Mouse (Mus musculus) forebrain, embryonic 10.5 days (tissue): Measurements from ENCODE around the gene Srrm2. TPM values are rescaled to one million over a fixed set of nuclear protein-coding genes. Genes with fewer than 3 reads are reported as not detected.

ENCODE experiments used
- DNase-seq: peaks from one replicate; pipeline ENCODE4 v3.0.0-alpha.2; 2017; ENCODE audit warnings: low spot score; ENCODE audit errors: extremely low spot score
- H3K27ac ChIP-seq: fragments of 300-500 bp; sonication (generic); 2 replicates; pipeline ENCODE4 v1.5.1; 2016; ENCODE audit warnings: mild to moderate bottlenecking
- H3K27me3 ChIP-seq: fragments of 300-500 bp; sonication (generic); 2 replicates; pipeline ENCODE4 v1.6.1; 2016; ENCODE audit warnings: mild to moderate bottlenecking; ENCODE audit not compliant: poor library complexity, severe bottlenecking
- H3K36me3 ChIP-seq: fragments of 300-500 bp; sonication (generic); replicated peaks from 2 replicates; pipeline ENCODE4 v1.6.1; 2016; ENCODE audit warnings: mild to moderate bottlenecking, moderate library complexity
- H3K4me1 ChIP-seq: fragments of 300-500 bp; sonication (generic); 2 replicates; pipeline ENCODE4 v1.6.1; 2016
- H3K4me3 ChIP-seq: fragments of 300-500 bp; sonication (generic); 2 replicates; pipeline ENCODE4 v1.5.1; 2016; ENCODE audit warnings: mild to moderate bottlenecking, moderate library complexity
- H3K9me3 ChIP-seq: fragments of 300-500 bp; sonication (generic); 2 replicates; pipeline ENCODE4 v1.6.1; 2016; ENCODE audit warnings: mild to moderate bottlenecking, moderate library complexity
- WGBS: fragments of 180-500 bp; shearing (Covaris S2); methylation state at CpG from one replicate; pipeline ENCODE4 v1.1.7; 2016; 5-methylcytosine and 5-hydroxymethylcytosine counted together
- polyA plus RNA-seq: library from polyadenylated mRNA; unstranded; fragments of >200 nt; fragmentation: Nextera tagmentation; extraction: Ambion mirVana; gene quantifications from 2 replicates; pipeline ENCODE4 v1.2.1, GENCODE M21; 2016

Srrm2 gene
- polyA plus RNA-seq, 1 experiment from 2014 or later, result 518 TPM

- Histone ChIP-seq H3K4me1 (peaks cover 7% of the 10 kb centered on the region), H3K9me3 (no peaks in the 10 kb centered on the region), H3K36me3 (0 out of 2 replicates have a peak, but pooled peaks cover 4% of the 10 kb centered on the region), H3K4me3 (no peak overlapping the region), H3K27me3 (no peaks in the 10 kb centered on the region), H3K27ac (no peak overlapping the region)
- WGBS, result 70% methylated on average over 7 of the region's 7 CpGs
- DNase-seq, result no peak
Observed at GRCm38 (mm10) chr17:23797316-23797715, 7.0 kb downstream of the Srrm2 start.

- no peak for DNase-seq
- Histone ChIP-seq H3K4me1 (peaks cover 33% of the 10 kb centered on the region), H3K36me3 (peaks cover 6% of the 10 kb centered on the region), H3K9me3 (no peaks in the 10 kb centered on the region), H3K27me3 (no peaks in the 10 kb centered on the region), H3K27ac (no peak overlapping the region; the same call in 1 of the 2 replicates), H3K4me3 (no peak overlapping the region; the same call in 1 of the 2 replicates)
- WGBS, result 94% methylated on average over 10 of the region's 10 CpGs
Observed at GRCm38 (mm10) chr17:23801627-23802026, 11.3 kb downstream of the Srrm2 start.

GRCm38 (mm10) chr17:23802746-23803365, 12.5 kb downstream of the Srrm2 start:
- H3K9me3 ChIP-seq, result no peaks in the 10 kb centered on the region
- WGBS, result under 1% methylated on average over 60 of the region's 60 CpGs
- peak overlapping the region; percentile 99 for H3K4me3 ChIP-seq
- H3K27ac ChIP-seq, result peak overlapping the region; percentile 98
- peak; percentile 98 for DNase-seq
- no peaks in the 10 kb centered on the region for H3K27me3 ChIP-seq
- peaks cover 38% of the 10 kb centered on the region for H3K4me1 ChIP-seq
- H3K36me3 ChIP-seq, result peaks cover 15% of the 10 kb centered on the region

- H3K36me3 ChIP-seq, result peaks cover 21% of the 10 kb centered on the region
- peak overlapping the region; percentile 98 for H3K27ac ChIP-seq
- peak; percentile 85 for DNase-seq
- H3K27me3 ChIP-seq, result no peaks in the 10 kb centered on the region
- H3K4me3 ChIP-seq, result peak overlapping the region; percentile 99
- under 1% methylated on average over 82 of the region's 83 CpGs for WGBS
- H3K4me1 ChIP-seq, result peaks cover 38% of the 10 kb centered on the region
- no peaks in the 10 kb centered on the region for H3K9me3 ChIP-seq
Observed at GRCm38 (mm10) chr17:23803366-23804041, 13.2 kb downstream of the Srrm2 start.

GRCm38 (mm10) chr17:23804426-23805085, 14.2 kb downstream of the Srrm2 start:
- Histone ChIP-seq H3K27ac (peak overlapping the region; percentile 98), H3K9me3 (no peaks in the 10 kb centered on the region), H3K4me1 (peaks cover 38% of the 10 kb centered on the region), H3K27me3 (no peaks in the 10 kb centered on the region), H3K4me3 (peak overlapping the region; percentile 99), H3K36me3 (peaks cover 31% of the 10 kb centered on the region)
- DNase-seq, result no peak
- 15% methylated on average over 8 of the region's 8 CpGs for WGBS

GRCm38 (mm10) chr17:23806867-23807266, 16.5 kb downstream of the Srrm2 start:
- Histone ChIP-seq H3K27me3 (no peaks in the 10 kb centered on the region), H3K36me3 (peaks cover 54% of the 10 kb centered on the region), H3K9me3 (no peaks in the 10 kb centered on the region), H3K4me1 (peaks cover 34% of the 10 kb centered on the region), H3K27ac (no peak overlapping the region), H3K4me3 (peak overlapping the region; percentile 17)
- WGBS, result 91% methylated on average over 25 of the region's 25 CpGs
- no peak for DNase-seq

- Histone ChIP-seq H3K36me3 (peaks cover 65% of the 10 kb centered on the region), H3K4me1 (peaks cover 28% of the 10 kb centered on the region), H3K27ac (no peak overlapping the region), H3K27me3 (no peaks in the 10 kb centered on the region), H3K4me3 (no peak overlapping the region), H3K9me3 (no peaks in the 10 kb centered on the region)
- 92% methylated on average over 3 of the region's 3 CpGs for WGBS
- no peak for DNase-seq
Observed at GRCm38 (mm10) chr17:23807918-23808317, 17.6 kb downstream of the Srrm2 start.

GRCm38 (mm10) chr17:23815641-23816040, 25.3 kb downstream of the Srrm2 start:
- Histone ChIP-seq H3K27ac (no peak overlapping the region), H3K36me3 (peaks cover 100% of the 10 kb centered on the region), H3K4me1 (no peaks in the 10 kb centered on the region), H3K9me3 (peaks cover 59% of the 10 kb centered on the region), H3K27me3 (no peaks in the 10 kb centered on the region), H3K4me3 (no peak overlapping the region; the same call in 1 of the 2 replicates)
- WGBS, result 99% methylated on average over 16 of the region's 16 CpGs
- DNase-seq, result no peak

- no peak for DNase-seq
- 95% methylated on average over 8 of the region's 8 CpGs for WGBS
- Histone ChIP-seq H3K4me1 (no peaks in the 10 kb centered on the region), H3K4me3 (no peak overlapping the region), H3K9me3 (peaks cover 60% of the 10 kb centered on the region), H3K27me3 (no peaks in the 10 kb centered on the region), H3K36me3 (peaks cover 100% of the 10 kb centered on the region), H3K27ac (no peak overlapping the region)
Observed at GRCm38 (mm10) chr17:23818579-23818978, 28.2 kb downstream of the Srrm2 start.

GRCm38 (mm10) chr17:23819235-23819634, 28.9 kb downstream of the Srrm2 start:
- 98% methylated on average over 25 of the region's 25 CpGs for WGBS

GRCm38 (mm10) chr17:23820731-23821130, 30.4 kb downstream of the Srrm2 start:
- Histone ChIP-seq H3K4me3 (no peak overlapping the region), H3K27me3 (no peaks in the 10 kb centered on the region), H3K27ac (no peak overlapping the region), H3K9me3 (peaks cover 48% of the 10 kb centered on the region), H3K36me3 (peaks cover 100% of the 10 kb centered on the region), H3K4me1 (0 out of 2 replicates have a peak, but pooled peaks cover 3% of the 10 kb centered on the region)
- 97% methylated on average over 5 of the region's 5 CpGs for WGBS
- DNase-seq, result no peak

More at GRCm38 (mm10) chr17:23819235-23819634, 28.9 kb downstream of the Srrm2 start:
- no peak for DNase-seq
- Histone ChIP-seq H3K27ac (no peak overlapping the region), H3K4me3 (no peak overlapping the region), H3K9me3 (peaks cover 60% of the 10 kb centered on the region), H3K27me3 (no peaks in the 10 kb centered on the region), H3K4me1 (no peaks in the 10 kb centered on the region), H3K36me3 (peaks cover 100% of the 10 kb centered on the region)

- 83% methylated on average over 6 of the region's 6 CpGs for WGBS
Observed at GRCm38 (mm10) chr17:23822094-23822493, 31.8 kb downstream of the Srrm2 start.

GRCm38 (mm10) chr17:23823018-23823417, 32.7 kb downstream of the Srrm2 start:
- Histone ChIP-seq H3K36me3 (peaks cover 96% of the 10 kb centered on the region), H3K4me3 (no peak overlapping the region), H3K27me3 (no peaks in the 10 kb centered on the region), H3K27ac (no peak overlapping the region), H3K4me1 (peaks cover 18% of the 10 kb centered on the region), H3K9me3 (peaks cover 27% of the 10 kb centered on the region)
- DNase-seq, result no peak
- 88% methylated on average over 16 of the region's 16 CpGs for WGBS

More at GRCm38 (mm10) chr17:23822094-23822493, 31.8 kb downstream of the Srrm2 start:
- Histone ChIP-seq H3K27ac (no peak overlapping the region), H3K9me3 (peaks cover 35% of the 10 kb centered on the region), H3K27me3 (no peaks in the 10 kb centered on the region), H3K36me3 (peaks cover 100% of the 10 kb centered on the region), H3K4me1 (peaks cover 9% of the 10 kb centered on the region), H3K4me3 (no peak overlapping the region)
- no peak for DNase-seq
